Mouse (Mus musculus) CD4-positive helper T cell, adult 2 months (primary cell): Measurements from ENCODE around the gene Ifrd2.

Experiments used
- DNase-seq: peaks from one replicate; pipeline ENCODE4 v3.0.0-alpha.2; 2012; ENCODE audit warnings: low read depth, missing footprints, low spot score

Ifrd2 gene

GRCm38 (mm10) chr9:107635279-107636028 lies 48.0 kb downstream of the Ifrd2 start, which contains the start of gene Gnai2:
Gene Gnai2 (minus strand): TSS chr9:107635367.
- DNase-seq: peak; percentile 95

- DNase-seq: no peak
Observed at GRCm38 (mm10) chr9:107637070-107637469, 49.6 kb downstream of the Ifrd2 start.

GRCm38 (mm10) chr9:107640257-107640772 lies 52.9 kb downstream of the Ifrd2 start:
- peak; percentile 51 for DNase-seq

DNA sequence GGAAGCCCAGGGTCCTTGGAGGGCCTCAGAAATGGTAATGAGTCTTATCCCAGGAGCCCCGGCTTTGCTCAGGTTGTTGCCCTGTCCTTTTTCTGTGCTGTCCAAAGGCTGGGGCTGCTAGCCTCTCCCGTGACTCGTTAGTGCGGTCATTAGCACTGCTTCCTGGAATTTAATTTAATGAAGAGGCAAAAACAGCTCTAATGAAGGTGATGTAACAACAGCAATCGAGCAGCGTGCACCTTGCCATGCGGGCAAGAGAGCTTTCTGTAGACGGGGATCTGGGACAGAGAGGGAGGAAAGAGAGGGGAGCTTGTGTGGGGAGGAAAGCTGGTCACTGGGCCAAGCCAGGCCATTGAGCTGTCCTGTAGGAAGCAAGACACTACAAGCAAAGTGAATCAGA lies 54.2 kb downstream of the Ifrd2 start:
- no peak for DNase-seq
